Mouse (Mus musculus): ENCODE measurements around the gene Fam81b.

The Fam81b gene

GRCm38 (mm10) chr13:76190273-76190672 is 114.6 kb downstream of the Fam81b start:
- DNase-seq = no peak

GRCm38 (mm10) chr13:76189190-76189589 is 115.7 kb downstream of the Fam81b start:
- no peak for DNase-seq

- DNase-seq = no peak
Observed at GRCm38 (mm10) chr13:76187651-76188050, 117.2 kb downstream of the Fam81b start.

GRCm38 (mm10) chr13:76178700-76179099 is 126.2 kb downstream of the Fam81b start:
- DNase-seq = no peak

- no peak for DNase-seq
Observed at GRCm38 (mm10) chr13:76174297-76174696, 130.6 kb downstream of the Fam81b start.

GRCm38 (mm10) chr13:76160587-76160986 is 144.3 kb downstream of the Fam81b start:
- DNase-seq = peak; percentile 54

GRCm38 (mm10) chr13:76157508-76157907 is 147.4 kb downstream of the Fam81b start:
- no peak for DNase-seq

GRCm38 (mm10) chr13:76157099-76157498 is 147.8 kb downstream of the Fam81b start:
- DNase-seq = no peak

All from lung, postnatal 36 days (tissue).